Mouse (Mus musculus): ENCODE measurements at regions not wholly inside any gene's neighbourhood (a gene's known extent, or its start where the extent isn't known, plus 50 kb on each side); places are given as distances from the start of the nearest gene placed in this dataset.

DNA sequence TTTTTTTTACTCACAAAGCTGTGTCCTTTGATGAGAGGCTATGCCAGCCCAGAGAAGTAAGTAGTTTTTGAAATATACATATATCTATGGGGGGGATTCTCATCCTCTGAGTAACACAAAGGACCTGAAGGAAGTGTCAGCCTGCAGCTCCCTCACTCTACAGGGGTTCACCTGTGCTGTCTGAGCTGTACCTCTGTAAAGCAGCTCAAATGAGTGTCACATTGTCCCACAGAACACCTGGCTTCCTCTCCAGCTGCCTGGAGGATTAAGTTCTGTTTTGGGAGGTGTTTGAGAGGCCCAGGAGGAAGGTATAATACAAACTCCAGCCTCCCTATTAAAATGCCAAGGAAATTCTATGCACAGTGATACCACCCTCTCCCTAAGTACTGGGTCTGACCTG lies 83.3 kb upstream of the Tbc1d5 start:
- TF ChIP-seq POLR2A (IDR thresholded peaks at IDR 0.05; ENCODE audit: insufficient read depth, low read depth, low read length) (no peak), CTCF (IDR thresholded peaks at IDR 0.05; ENCODE audit: insufficient read depth, low read depth, low read length) (no peak)
